Mouse (Mus musculus): ENCODE data around the gene 4933402N22Rik.
"Not testable (repeated sequence)": the region's sequence is repeated elsewhere in the genome, so short reads cannot be mapped to it uniquely, and the experiment has no call there.

The 4933402N22Rik gene

GRCm38 (mm10) chr5:11917743-11918142 lies at the start of gene 4933402N22Rik:
Gene 4933402N22Rik, plus strand, starts transcription at chr5:11918043.
- not testable (repeated sequence) for DNase-seq

- not testable (repeated sequence) for DNase-seq
These were observed 5.9 kb downstream of the 4933402N22Rik start for GRCm38 (mm10) chr5:11923790-11924189.
